Mouse (Mus musculus) forebrain, embryonic 14.5 days (tissue): ENCODE data around the gene Dhx9. TPM values are rescaled to one million over a fixed set of nuclear protein-coding genes. Genes with fewer than 3 reads are reported as not detected.
"Not testable (repeated sequence)": the region's sequence is repeated elsewhere in the genome, so short reads cannot be mapped to it uniquely, and the experiment has no call there.

Source experiments
- ATAC-seq: fragments of 200-750 bp; cut with Nextera tagmentation; 2 replicates; pipeline ENCODE4 v1.8.0; 2017; ENCODE audit warnings: mild to moderate bottlenecking, moderate library complexity
- DNase-seq: peaks from one replicate; pipeline ENCODE4 v3.0.0-alpha.2; 2015; ENCODE audit warnings: low spot score
- H3K27ac ChIP-seq: fragments of 300-500 bp; sonication (generic); 2 replicates; pipeline ENCODE4 v1.5.1; 2014; ENCODE audit warnings: low read depth, mild to moderate bottlenecking, control low read depth, low read length, moderate library complexity
- H3K27me3 ChIP-seq: fragments of 300-500 bp; sonication (generic); replicated peaks from 2 replicates; pipeline ENCODE4 v1.6.1; 2014; ENCODE audit warnings: low read length, control low read depth, mixed read lengths; ENCODE audit not compliant: control insufficient read depth, insufficient read depth
- H3K36me3 ChIP-seq: fragments of 300-500 bp; sonication (generic); 2 replicates; pipeline ENCODE4 v1.6.1; 2014; ENCODE audit warnings: low read length, control low read depth; ENCODE audit not compliant: control insufficient read depth, insufficient read depth
- H3K4me1 ChIP-seq: fragments of 300-500 bp; sonication (generic); 2 replicates; pipeline ENCODE4 v1.6.1; 2014; ENCODE audit warnings: antibody characterized with exemption, low read length, control low read depth; ENCODE audit not compliant: control insufficient read depth, insufficient read depth
- H3K4me2 ChIP-seq: fragments of 300-500 bp; sonication (generic); 2 replicates; pipeline ENCODE4 v1.6.1; 2014; ENCODE audit warnings: mild to moderate bottlenecking, control low read depth, low read length
- H3K4me3 ChIP-seq: fragments of 300-500 bp; sonication (generic); 2 replicates; pipeline ENCODE4 v1.5.1; 2014; ENCODE audit warnings: low read depth, low read length, control low read depth
- H3K9ac ChIP-seq: fragments of 300-500 bp; sonication (generic); 2 replicates; pipeline ENCODE4 v1.6.1; 2014; ENCODE audit warnings: mild to moderate bottlenecking, low read length, control low read depth, moderate library complexity
- H3K9me3 ChIP-seq: fragments of 300-500 bp; sonication (generic); replicated peaks from 2 replicates; pipeline ENCODE4 v1.6.1; 2016; ENCODE audit warnings: low read length, control low read depth, mixed read lengths; ENCODE audit not compliant: control insufficient read depth
- WGBS: fragments of 180-500 bp; shearing (Covaris S2); extraction: QIAGEN DNeasy Blood & Tissue Kit; methylation state at CpG from one replicate; pipeline ENCODE4 v1.1.7; 2014; 5-methylcytosine and 5-hydroxymethylcytosine counted together
- polyA plus RNA-seq: library from polyadenylated mRNA; unstranded; fragments of >200 nt; fragmentation: Nextera tagmentation; extraction: Ambion mirVana; gene quantifications from 2 replicates; pipeline ENCODE4 v1.2.1, GENCODE M21; 2014

Dhx9 gene
- 32.9 and 42.0 TPM in 2 replicates for polyA plus RNA-seq

DNA sequence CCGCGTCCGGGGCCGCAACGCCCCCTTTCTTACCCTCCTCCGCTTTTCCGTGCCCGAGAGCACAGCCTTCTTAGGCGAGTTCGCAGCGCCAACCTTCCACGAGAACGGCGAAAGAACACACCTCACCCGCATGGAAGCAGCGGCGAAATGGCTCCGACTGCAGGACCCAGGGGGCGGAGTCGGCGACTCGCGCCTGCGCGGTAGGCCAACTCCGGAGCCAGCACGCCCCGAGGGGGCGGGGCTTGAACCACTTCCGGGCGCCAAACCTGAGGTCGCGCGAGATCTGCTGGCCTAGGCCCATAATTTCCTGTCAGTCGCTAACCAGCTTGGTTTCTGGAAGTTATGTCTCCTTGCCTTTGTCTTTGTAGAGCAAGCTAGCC lies at the start of gene Dhx9:
Dhx9 (minus strand) TSS at position 161 of the 380 bp plus-strand sequence.
- Histone ChIP-seq H3K9ac (peak within 1 kb of the TSS; percentile 99), H3K4me2 (peak within 1 kb of the TSS; percentile 88), H3K4me1 (peaks cover 24% of the 10 kb centered on the region), H3K27ac (peak within 1 kb of the TSS; percentile 93), H3K27me3 (no peaks in the 10 kb centered on the region), H3K4me3 (peak within 1 kb of the TSS; percentile 100), H3K36me3 (peaks cover 2% of the 10 kb centered on the region), H3K9me3 (no peaks in the 10 kb centered on the region)
- DNase-seq = peak; percentile 98
- ATAC-seq = peak; percentile 94
- WGBS = under 1% methylated on average over 33 of the region's 35 CpGs

- no peak overlapping the region for H3K4me2 ChIP-seq
- peaks cover 6% of the 10 kb centered on the region for H3K4me1 ChIP-seq
- WGBS = 14% methylated on average over 9 of the region's 9 CpGs
- no peaks in the 10 kb centered on the region for H3K36me3 ChIP-seq
- H3K27me3 ChIP-seq = no peaks in the 10 kb centered on the region
- no peak overlapping the region for H3K9ac ChIP-seq
- DNase-seq = no peak
- no peak overlapping the region for H3K4me3 ChIP-seq
- no peak overlapping the region for H3K27ac ChIP-seq
- no peak for ATAC-seq
- no peaks in the 10 kb centered on the region for H3K9me3 ChIP-seq
These were observed 48.2 kb upstream of the Dhx9 start for GRCm38 (mm10) chr1:153535611-153536010.

- H3K9ac ChIP-seq, H3K4me1 ChIP-seq, H3K27me3 ChIP-seq, DNase-seq, H3K4me3 ChIP-seq, ATAC-seq, H3K36me3 ChIP-seq, H3K9me3 ChIP-seq: not testable (repeated sequence)
- Histone ChIP-seq H3K4me2 (0 out of 2 replicates have a peak overlapping the region, but pooled peaks have one; percentile 36), H3K27ac (peak overlapping the region; percentile 80)
- 85% methylated on average over 3 of the region's 3 CpGs for WGBS
These were observed 45.4 kb upstream of the Dhx9 start for GRCm38 (mm10) chr1:153532896-153533295.

DNA sequence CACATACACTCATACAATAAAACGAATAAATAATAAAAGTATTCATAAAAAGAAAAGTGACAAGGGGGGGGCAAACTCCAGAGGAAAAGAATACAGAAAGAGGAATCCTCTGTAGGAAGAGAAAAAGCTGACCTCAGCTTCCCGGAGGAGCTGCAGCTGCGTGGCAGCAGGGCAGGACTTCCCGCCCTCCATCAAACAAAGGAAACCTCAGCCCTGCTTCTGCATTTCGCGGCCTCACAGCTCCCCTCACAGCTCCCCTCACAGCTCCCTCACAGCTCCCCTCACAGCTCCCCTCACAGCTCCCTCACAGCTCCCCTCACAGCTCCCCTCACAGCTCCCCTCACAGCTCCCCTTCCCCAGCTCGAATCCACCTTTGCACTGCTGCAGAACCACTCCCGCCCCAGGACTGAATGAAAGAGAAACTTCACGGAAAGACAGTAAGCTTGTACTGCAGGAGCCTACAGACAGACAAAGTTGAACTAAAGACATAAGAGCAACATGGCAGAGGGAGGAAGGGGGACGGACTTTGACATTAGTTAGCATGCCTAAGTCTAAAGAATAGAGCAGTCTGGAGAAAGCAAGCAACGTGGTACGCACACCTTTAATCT lies 44.9 kb upstream of the Dhx9 start:
- peaks cover 6% of the 10 kb centered on the region for H3K4me1 ChIP-seq
- WGBS = 10% methylated on average over 10 of the region's 12 CpGs
- H3K36me3 ChIP-seq = no peaks in the 10 kb centered on the region
- H3K9ac ChIP-seq = peak overlapping the region; percentile 47
- ATAC-seq (peak; percentile 78), DNase-seq (peak; percentile 74)
- H3K27me3 ChIP-seq = no peaks in the 10 kb centered on the region
- H3K27ac ChIP-seq = peak overlapping the region; percentile 80
- H3K9me3 ChIP-seq = no peaks in the 10 kb centered on the region
- H3K4me3 ChIP-seq = no peak overlapping the region
- peak overlapping the region; percentile 36 for H3K4me2 ChIP-seq

- Histone ChIP-seq H3K4me3 (no peak overlapping the region), H3K27me3 (no peaks in the 10 kb centered on the region), H3K9me3 (no peaks in the 10 kb centered on the region), H3K4me2 (peak overlapping the region; percentile 36), H3K27ac (peak overlapping the region; percentile 80), H3K9ac (peak overlapping the region; percentile 47), H3K36me3 (no peaks in the 10 kb centered on the region), H3K4me1 (peaks cover 6% of the 10 kb centered on the region)
- DNase-seq (peak; percentile 57), ATAC-seq (peak; percentile 76)
- WGBS = 14% methylated on average over 9 of the region's 9 CpGs
These were observed 44.3 kb upstream of the Dhx9 start for GRCm38 (mm10) chr1:153531677-153532233.

DNA sequence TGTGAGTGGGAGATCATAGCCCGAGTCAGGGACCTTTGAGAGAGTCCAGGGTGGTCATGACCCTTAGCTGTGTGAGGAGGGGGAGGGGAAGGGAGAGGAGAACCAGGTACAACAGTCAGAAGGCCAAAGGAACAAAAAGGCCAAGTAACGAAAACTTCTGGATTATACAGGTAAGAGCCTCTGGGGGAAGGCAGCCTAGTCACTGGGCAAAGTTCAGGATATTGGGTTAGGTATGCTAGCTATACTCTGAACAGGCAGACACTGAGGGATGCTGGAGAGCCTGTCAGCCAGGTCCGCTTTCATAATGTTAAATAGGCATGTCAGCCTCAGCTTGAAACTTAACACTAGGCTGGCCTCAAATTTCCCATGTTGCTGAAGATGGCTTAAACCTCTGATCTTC lies 34.7 kb upstream of the Dhx9 start:
- H3K9me3 ChIP-seq = no peaks in the 10 kb centered on the region
- no peaks in the 10 kb centered on the region for H3K27me3 ChIP-seq
- DNase-seq (no peak), ATAC-seq (no peak)
- H3K4me2 ChIP-seq = no peak overlapping the region
- no peak overlapping the region for H3K27ac ChIP-seq
- no peak overlapping the region for H3K4me3 ChIP-seq
- WGBS = 62% methylated on average over 3 of the region's 3 CpGs
- H3K36me3 ChIP-seq = no peaks in the 10 kb centered on the region
- H3K9ac ChIP-seq = no peak overlapping the region
- no peaks in the 10 kb centered on the region for H3K4me1 ChIP-seq

DNA sequence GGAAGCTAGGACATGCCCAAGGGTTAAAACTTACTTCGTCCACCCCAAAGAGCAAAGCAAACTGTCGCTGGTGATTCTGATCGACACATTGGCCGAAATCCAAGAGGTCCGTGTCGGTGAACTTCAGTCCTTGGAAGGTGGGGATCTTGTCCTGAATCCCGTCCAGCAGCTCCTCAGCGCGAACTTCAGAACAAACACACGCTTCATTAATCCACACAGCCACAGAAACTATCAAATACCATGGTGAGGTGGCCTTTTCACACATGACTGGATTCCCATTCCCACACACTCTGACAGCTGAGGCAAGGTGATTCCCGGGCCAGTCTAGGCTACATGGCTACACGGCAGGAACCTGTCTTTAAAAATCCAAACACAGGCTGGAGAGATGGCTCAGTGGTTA lies 27.9 kb upstream of the Dhx9 start:
- no peak overlapping the region for H3K27ac ChIP-seq
- no peaks in the 10 kb centered on the region for H3K27me3 ChIP-seq
- H3K9me3 ChIP-seq = no peaks in the 10 kb centered on the region
- no peak overlapping the region for H3K4me3 ChIP-seq
- no peak overlapping the region for H3K9ac ChIP-seq
- WGBS = 54% methylated on average over 12 of the region's 12 CpGs
- no peaks in the 10 kb centered on the region for H3K36me3 ChIP-seq
- no peak for ATAC-seq
- H3K4me2 ChIP-seq = no peak overlapping the region
- no peak for DNase-seq
- no peaks in the 10 kb centered on the region for H3K4me1 ChIP-seq

DNA sequence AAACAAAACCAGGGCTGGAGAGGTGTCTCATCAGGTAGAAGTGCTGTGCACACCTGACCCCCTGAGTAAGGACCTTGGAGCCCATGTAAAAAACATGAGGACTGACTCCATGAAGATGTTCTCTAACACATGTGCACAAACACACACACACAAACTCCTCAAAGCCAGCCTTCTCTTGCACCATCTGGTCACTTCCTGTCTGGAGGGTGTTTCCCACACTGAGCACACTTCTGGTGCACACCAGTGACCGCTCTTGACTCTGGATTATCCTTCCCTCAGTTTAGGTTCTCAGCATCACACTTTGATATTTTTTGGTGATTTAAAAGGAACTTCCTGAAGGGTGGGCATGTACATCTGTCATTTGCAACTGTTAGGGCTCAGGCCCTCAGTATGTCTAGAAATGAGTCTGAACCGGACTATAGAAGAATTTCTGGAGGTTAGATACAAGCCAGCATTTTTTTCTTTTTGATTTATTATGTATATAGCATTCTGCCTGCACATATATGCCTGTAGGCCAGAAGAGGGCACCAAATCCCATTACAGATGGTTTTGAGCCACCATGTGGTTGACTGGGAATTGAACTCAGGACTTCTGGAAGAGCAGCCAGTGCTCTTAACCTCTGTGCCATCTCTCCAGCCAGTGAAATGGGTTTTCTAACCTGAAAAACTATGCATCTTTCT lies 23.0 kb upstream of the Dhx9 start:
- H3K4me3 ChIP-seq = no peak overlapping the region
- ATAC-seq (no peak), DNase-seq (no peak)
- H3K36me3 ChIP-seq = no peaks in the 10 kb centered on the region
- H3K27me3 ChIP-seq = no peaks in the 10 kb centered on the region
- H3K4me1 ChIP-seq = no peaks in the 10 kb centered on the region
- no peak overlapping the region for H3K9ac ChIP-seq
- H3K27ac ChIP-seq = no peak overlapping the region
- H3K9me3 ChIP-seq = no peaks in the 10 kb centered on the region
- WGBS = 60% methylated on average over 2 of the region's 2 CpGs
- H3K4me2 ChIP-seq = no peak overlapping the region

DNA sequence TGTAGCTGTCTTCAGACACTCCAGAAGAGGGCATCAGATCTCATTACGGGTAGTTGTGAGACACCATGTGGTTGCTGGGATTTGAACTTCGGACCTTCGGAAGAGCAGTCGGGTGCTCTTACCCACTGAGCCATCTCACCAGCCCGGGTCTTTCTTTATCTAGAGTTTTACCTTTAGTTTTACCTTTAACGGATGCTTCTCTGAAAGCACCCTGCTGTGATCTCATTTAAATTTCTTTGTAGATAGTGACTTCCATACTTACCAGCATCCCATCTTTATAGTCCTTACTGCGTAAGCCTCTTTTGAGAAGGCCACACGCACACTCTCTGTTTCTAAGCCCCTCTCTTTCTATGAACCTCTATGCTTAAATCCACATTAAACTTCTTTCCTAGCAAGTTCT lies 22.1 kb upstream of the Dhx9 start:
- H3K27me3 ChIP-seq, H3K36me3 ChIP-seq, H3K9me3 ChIP-seq, DNase-seq, H3K4me2 ChIP-seq, H3K4me1 ChIP-seq, H3K9ac ChIP-seq, H3K4me3 ChIP-seq, ATAC-seq, H3K27ac ChIP-seq: not testable (repeated sequence)
- WGBS = 63% methylated on average over 8 of the region's 8 CpGs
